Mouse (Mus musculus) liver, postnatal 0 days (tissue): Measurements from ENCODE around the gene Scrt2.
A peak's percentile ranks its signal among the peaks of the same experiment; 100 is the strongest.

Experiments
- CTCF ChIP-seq: sonication (generic); IDR thresholded peaks from 2 replicates; pipeline ENCODE4 v1.5.1; 2016; ENCODE audit warnings: antibody characterized with exemption, low read depth
- EP300 ChIP-seq: IDR thresholded peaks from 2 replicates; pipeline ENCODE4 v1.6.1; 2016; ENCODE audit warnings: antibody characterized with exemption, low read depth, mild to moderate bottlenecking

DNA sequence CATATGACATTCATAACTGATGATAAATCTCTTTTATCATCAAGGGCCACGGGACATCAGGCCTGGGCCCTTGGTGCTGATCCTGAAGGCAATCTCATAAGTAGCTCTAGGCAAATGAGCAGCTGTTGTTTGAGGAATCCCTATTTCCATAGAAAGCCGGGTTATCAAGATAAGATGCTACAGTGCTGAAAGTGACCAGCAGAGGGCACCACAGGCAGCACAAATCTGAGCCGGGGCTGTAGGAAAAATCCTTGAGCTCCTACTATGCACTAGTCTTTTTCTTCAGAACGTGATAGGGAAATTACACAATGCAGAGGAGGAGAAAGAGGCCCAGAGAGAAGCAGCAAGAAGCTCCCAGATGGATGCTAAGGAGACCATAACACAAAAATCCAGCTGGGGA, 7.7 kb downstream of the Scrt2 start:
- TF ChIP-seq EP300 (no peak), CTCF (peak; percentile 81)
